Mouse (Mus musculus) lung, postnatal 14 days (tissue): ENCODE results near the gene Tbc1d8.

ENCODE experiments used
- DNase-seq: peaks from one replicate; pipeline ENCODE4 v3.0.0; 2021

Tbc1d8 gene

GRCm38 (mm10) chr1:39393217-39393867 lies 85.2 kb downstream of the Tbc1d8 start:
- DNase-seq: peak; percentile 22

- DNase-seq: peak; percentile 86
Measured at GRCm38 (mm10) chr1:39392189-39392588, 86.4 kb downstream of the Tbc1d8 start.

- no peak for DNase-seq
Measured at GRCm38 (mm10) chr1:39391652-39392051, 86.9 kb downstream of the Tbc1d8 start.

GRCm38 (mm10) chr1:39389338-39389737 lies 89.2 kb downstream of the Tbc1d8 start:
- no peak for DNase-seq

- DNase-seq: no peak
Measured at GRCm38 (mm10) chr1:39388163-39388562, 90.4 kb downstream of the Tbc1d8 start.

- no peak for DNase-seq
Measured at GRCm38 (mm10) chr1:39387497-39387896, 91.1 kb downstream of the Tbc1d8 start.

GRCm38 (mm10) chr1:39386456-39386855 lies 92.1 kb downstream of the Tbc1d8 start:
- DNase-seq: no peak

GRCm38 (mm10) chr1:39384914-39385313 lies 93.6 kb downstream of the Tbc1d8 start:
- no peak for DNase-seq

- no peak for DNase-seq
Measured at GRCm38 (mm10) chr1:39381017-39381416, 97.5 kb downstream of the Tbc1d8 start.

GRCm38 (mm10) chr1:39379021-39379420 lies 99.5 kb downstream of the Tbc1d8 start:
- no peak for DNase-seq

GRCm38 (mm10) chr1:39378540-39378939 lies 100.0 kb downstream of the Tbc1d8 start:
- DNase-seq: no peak

GRCm38 (mm10) chr1:39376726-39377240 lies 101.8 kb downstream of the Tbc1d8 start:
- DNase-seq: no peak

- no peak for DNase-seq
Measured at GRCm38 (mm10) chr1:39376121-39376520, 102.4 kb downstream of the Tbc1d8 start.

GRCm38 (mm10) chr1:39374231-39374809 lies 104.2 kb downstream of the Tbc1d8 start:
- DNase-seq: no peak

GRCm38 (mm10) chr1:39373378-39373777 lies 105.2 kb downstream of the Tbc1d8 start:
- DNase-seq: no peak

- no peak for DNase-seq
Measured at GRCm38 (mm10) chr1:39372220-39372843, 106.2 kb downstream of the Tbc1d8 start.

- no peak for DNase-seq
Measured at GRCm38 (mm10) chr1:39370431-39370830, 108.1 kb downstream of the Tbc1d8 start.

- DNase-seq: peak; percentile 34
Measured at GRCm38 (mm10) chr1:39368267-39368841, 110.2 kb downstream of the Tbc1d8 start.

- DNase-seq: peak; percentile 98
Measured at GRCm38 (mm10) chr1:39367601-39368266, 110.8 kb downstream of the Tbc1d8 start, which contains the start of gene Rpl31. Gene Rpl31, plus strand, starts transcription at chr1:39367842.

GRCm38 (mm10) chr1:39367045-39367444 lies 111.5 kb downstream of the Tbc1d8 start:
- no peak for DNase-seq

- DNase-seq: no peak
Measured at GRCm38 (mm10) chr1:39365562-39365961, 113.0 kb downstream of the Tbc1d8 start.

GRCm38 (mm10) chr1:39362515-39362893 lies 116.1 kb downstream of the Tbc1d8 start:
- DNase-seq: no peak
